Comparison of ENCODE assay signal across 9 mouse cellular contexts in genomic region chr16:88542488-88542887, GRCm38 (mm10). TPM values are rescaled to one million over a fixed set of nuclear protein-coding genes. Genes with fewer than 3 reads are reported as not detected.
DNase-seq lines count a peak whose midpoint lies in the region; ATAC-seq and TF ChIP-seq lines count a peak whose summit lies in the region.
"Had no signal": no experiment of that assay in that cellular context is flagged by ENCODE, and none has a peak within 500 bp of the region (broad histone marks: within the 10 kb centered on the region; RNA-seq: fewer than 3 reads in every experiment).

No protein-coding gene starts in this region.

- no peaks in the 10 kb centered on the region for H3K36me3 ChIP-seq in kidney, embryonic 16.5 days (ENCODE audit: insufficient read depth, low read length)
- no peaks in the 10 kb centered on the region for H3K36me3 ChIP-seq in MEL (ENCODE audit: control insufficient read depth in 1 of 2, insufficient read depth in 2 of 2, low read length in 2 of 2)
- H3K36me3 ChIP-seq: neural tube, embryonic 12.5 days had no signal

- H3K9me3 ChIP-seq in kidney, embryonic 16.5 days (ENCODE audit: low read length): no peaks in the 10 kb centered on the region
- H3K9me3 ChIP-seq in MEL (replicated peaks; ENCODE audit: insufficient read depth, low read length): no peaks in the 10 kb centered on the region
- H3K9me3 ChIP-seq: neural tube, embryonic 12.5 days had no signal

- H3K27me3 ChIP-seq in kidney, embryonic 16.5 days (ENCODE audit: insufficient read depth, low read length): no peaks in the 10 kb centered on the region
- no peaks in the 10 kb centered on the region for H3K27me3 ChIP-seq in MEL (ENCODE audit: control insufficient read depth in 1 of 2, insufficient read depth in 2 of 2, low read length in 2 of 2)
- H3K27me3 ChIP-seq: neural tube, embryonic 12.5 days had no signal

- ATAC-seq in kidney, embryonic 16.5 days (ENCODE audit: low FRiP score, low TSS enrichment): 0 out of 2 replicates have a peak, but pooled peaks have one; percentile 49
- no peak for ATAC-seq in erythroblast, adult 5-6 weeks (replicated peaks; ENCODE audit: low FRiP score, poor library complexity, severe bottlenecking)

- TF ChIP-seq POLR2A in MEL (IDR thresholded peaks at IDR 0.05; ENCODE audit: control insufficient read depth in 1 of 2, insufficient read depth in 1 of 2, low read depth in 1 of 2, low read length in 2 of 2, poor library complexity in 1 of 2): no peak

- TF ChIP-seq RAD21 in MEL (IDR thresholded peaks at IDR 0.05; ENCODE audit: low read depth, low read length): peak; percentile 2; the same call in 1 of the 2 replicates

- H3K27ac ChIP-seq in kidney, embryonic 16.5 days (ENCODE audit: low read length): no peak overlapping the region
- H3K27ac ChIP-seq in MEL (ENCODE audit: control insufficient read depth, low read depth, low read length): no peak overlapping the region
- H3K27ac ChIP-seq: neural tube, embryonic 12.5 days had no signal

- DNase-seq in kidney, adult 11 months: no peak
- peak; percentile 9 for DNase-seq in A20 (ENCODE audit: low read depth, low spot score)
- DNase-seq in MEL (ENCODE audit: low read depth, low spot score): peak; percentile 10
- peak; percentile 0 for DNase-seq in induced T-regulatory cell, adult 2 months (ENCODE audit: low read depth)
- no peak for DNase-seq in spleen, postnatal 10 days (ENCODE audit: low spot score in 2 of 2)

- TF ChIP-seq EP300 in MEL (IDR thresholded peaks at IDR 0.05; ENCODE audit: low read depth in 1 of 2, low read length in 2 of 2): no peak

- no peaks in the 10 kb centered on the region for H3K79me2 ChIP-seq in MEL (ENCODE audit: control insufficient read depth, insufficient read depth, low read length, poor library complexity)

- no peak overlapping the region for H3K9ac ChIP-seq in kidney, embryonic 16.5 days (replicated peaks; ENCODE audit: low read length)
- no peak overlapping the region for H3K9ac ChIP-seq in MEL (ENCODE audit: control insufficient read depth, low read depth, low read length, poor library complexity, severe bottlenecking)
- H3K9ac ChIP-seq: neural tube, embryonic 12.5 days had no signal

- peak in 2 of 3 experiments; percentile 14 to 22; a peak in 1 of 6 replicates for TF ChIP-seq CTCF in MEL (IDR thresholded peaks at IDR 0.05 in 2 of 3, conservative IDR thresholded peaks at IDR 0.05 in 1 of 3; ENCODE audit: control insufficient read depth in 1 of 3, insufficient read depth in 1 of 3, low read depth in 2 of 3, low read length in 3 of 3, poor library complexity in 1 of 3, severe bottlenecking in 1 of 3)

- 58% methylated on average over 6 of the region's 6 CpGs for WGBS in kidney, embryonic 16.5 days

- H3K4me2 ChIP-seq in kidney, embryonic 16.5 days (replicated peaks; ENCODE audit: low read depth, low read length): no peak overlapping the region
- H3K4me2 ChIP-seq: neural tube, embryonic 12.5 days had no signal

- H3K4me3 ChIP-seq in kidney, embryonic 16.5 days (ENCODE audit: low read length): no peak overlapping the region
- no peak overlapping the region for H3K4me3 ChIP-seq in MEL (ENCODE audit: control insufficient read depth in 1 of 2, insufficient read depth in 1 of 2, low read depth in 2 of 2, low read length in 2 of 2)
- H3K4me3 ChIP-seq: neural tube, embryonic 12.5 days had no signal

- H3K4me1 ChIP-seq in kidney, embryonic 16.5 days (ENCODE audit: insufficient read depth, low read length): no peaks in the 10 kb centered on the region
- H3K4me1 ChIP-seq in MEL (ENCODE audit: control insufficient read depth in 1 of 2, insufficient read depth in 2 of 2, low read length in 2 of 2): no peaks in the 10 kb centered on the region
- H3K4me1 ChIP-seq: neural tube, embryonic 12.5 days had no signal

TF ChIP-seq in MEL, 35 proteins besides CTCF, POLR2A, EP300 and RAD21:
- TF ChIP-seq SMC3 (IDR thresholded peaks at IDR 0.05; ENCODE audit: low read depth, low read length) (0 out of 2 replicates have a peak, but pooled peaks have one; percentile 21), USF1 (IDR thresholded peaks at IDR 0.05; ENCODE audit: low read depth, low read length) (no peak), MXI1 (IDR thresholded peaks at IDR 0.05; ENCODE audit: low read depth, low read length) (no peak)

RNA-seq across cellular contexts. Expression of gene Cldn8, which starts 20.5 kb away (rescaled TPM):
- polyA plus RNA-seq in kidney, embryonic 16.5 days (2015; fragmentation: Nextera tagmentation; extraction: Ambion mirVana): 140 and 143 TPM in 2 replicates
- total RNA-seq in MEL (2012; rRNA removed): not detected in 2 replicates
- not detected for polyA plus RNA-seq in MEL (2012; ENCODE audit: insufficient read depth in 1 of 2, insufficient read length in 2 of 2, low read depth in 1 of 2, low replicate concordance in 2 of 2, missing spikeins in 1 of 2)
- total RNA-seq in erythroblast, adult 5-6 weeks (2015; ENCODE audit: low replicate concordance): not detected in 2 replicates
- total RNA-seq in erythroblast, adult 5-6 weeks (2017; ENCODE audit: low replicate concordance): not detected in 2 replicates

RNA-seq across cellular contexts. Expression of gene Cldn17, which starts 35.7 kb away (rescaled TPM):
- polyA plus RNA-seq in kidney, embryonic 16.5 days (2015; fragmentation: Nextera tagmentation; extraction: Ambion mirVana): not detected in 2 replicates
- total RNA-seq in MEL (2012; rRNA removed): not detected in 2 replicates
- polyA plus RNA-seq in MEL (2012; ENCODE audit: insufficient read depth in 1 of 2, insufficient read length in 2 of 2, low read depth in 1 of 2, low replicate concordance in 2 of 2, missing spikeins in 1 of 2): not detected
- total RNA-seq in erythroblast, adult 5-6 weeks (2015; ENCODE audit: low replicate concordance): not detected in 2 replicates
- not detected in 2 replicates for total RNA-seq in erythroblast, adult 5-6 weeks (2017; ENCODE audit: low replicate concordance)
- polyA plus RNA-seq: intestine, embryonic 14.5 days; neural tube, embryonic 12.5 days had no signal

Comparison
In these comparisons a context has a peak if more than half of its experiments do, and no peak if none do; other contexts are left out.
1. DNase-seq: peak in A20 (single experiment), MEL (single experiment) and induced T-regulatory cell, adult 2 months (single experiment); none in kidney, adult 11 months (single experiment) and spleen, postnatal 10 days (0 of 2).